In the genomic region with DNA sequence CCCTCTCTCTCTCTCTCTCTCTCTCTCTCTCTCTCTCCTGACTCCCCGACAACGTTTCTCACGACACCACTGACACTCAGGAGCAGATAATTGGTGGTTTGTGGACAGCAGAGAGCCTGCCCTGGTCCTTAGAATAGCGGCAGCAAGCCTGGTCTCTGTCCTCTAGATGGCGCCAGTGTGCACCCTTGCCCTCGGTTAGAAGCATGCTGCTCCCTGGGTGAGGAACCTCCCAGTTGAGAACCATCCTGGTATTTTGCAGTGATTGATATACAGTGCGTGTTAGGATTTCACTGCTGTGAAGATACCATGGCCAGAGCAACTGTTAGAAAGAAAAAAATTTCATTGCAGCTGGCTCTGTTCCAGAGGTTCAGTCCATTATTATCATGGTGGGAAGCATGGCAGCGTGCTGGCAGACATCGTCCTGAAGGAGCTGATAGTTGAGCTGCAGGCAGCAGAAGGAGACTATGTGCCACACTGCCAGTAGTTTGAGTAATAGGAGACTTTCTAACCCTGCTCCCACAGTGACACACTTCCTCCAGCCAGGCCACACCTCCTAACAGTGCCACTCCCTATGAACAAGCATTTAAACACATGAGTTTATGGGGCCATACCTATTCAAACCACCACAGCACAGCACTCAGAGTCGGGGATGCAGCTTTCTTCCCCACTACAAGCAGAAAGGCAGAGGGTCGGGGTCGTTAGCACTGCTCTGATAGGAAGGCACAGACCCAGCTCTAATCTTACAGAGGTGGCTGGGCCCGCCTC, we compare ENCODE assay signal across 8 mouse cellular contexts.
A peak's percentile ranks its signal among the peaks of the same experiment; 100 is the strongest.
DNase-seq lines count a peak whose midpoint lies in the region; ATAC-seq and TF ChIP-seq lines count a peak whose summit lies in the region.

No protein-coding gene starts in this region.

- peak; percentile 84 for TF ChIP-seq CTCF in E14TG2a.4 (conservative IDR thresholded peaks at IDR 0.05; ENCODE audit: low read length)
- TF ChIP-seq CTCF in brain, embryonic 14.5 days (IDR thresholded peaks at IDR 0.05; ENCODE audit: borderline replicate concordance, extremely low read depth, insufficient read depth, insufficient read length) = peak; percentile 88
- peak; percentile 84 for TF ChIP-seq CTCF in kidney, postnatal 0 days (IDR thresholded peaks at IDR 0.05; ENCODE audit: low read depth)

- no peak overlapping the region for H3K9ac ChIP-seq in heart, embryonic 14.5 days (ENCODE audit: low read length)
- H3K9ac ChIP-seq in kidney, postnatal 0 days (ENCODE audit: low read depth, low read length) = no peak overlapping the region
- no peak overlapping the region for H3K9ac ChIP-seq in liver, embryonic 15.5 days
- no peak overlapping the region for H3K9ac ChIP-seq in stomach, embryonic 14.5 days (replicated peaks; ENCODE audit: low read depth, low read length)

- peak overlapping the region; percentile 27; the same call in 1 of the 2 replicates for H3K4me2 ChIP-seq in heart, embryonic 14.5 days (ENCODE audit: low read length)
- H3K4me2 ChIP-seq in kidney, postnatal 0 days (ENCODE audit: low read length) = no peak overlapping the region
- H3K4me2 ChIP-seq in liver, embryonic 15.5 days = no peak overlapping the region
- H3K4me2 ChIP-seq in stomach, embryonic 14.5 days (replicated peaks; ENCODE audit: low read depth, low read length) = no peak overlapping the region

- no peak for TF ChIP-seq POLR2A in brain, embryonic 14.5 days (IDR thresholded peaks at IDR 0.05; ENCODE audit: borderline replicate concordance, extremely low read depth, insufficient read depth, insufficient read length, poor library complexity, severe bottlenecking)

- DNase-seq in brain, embryonic 14.5 days (ENCODE audit: low read depth) = peak; percentile 82
- DNase-seq in kidney, postnatal 0 days (ENCODE audit: low spot score) = peak; percentile 87
- DNase-seq in neural tube, embryonic 10.5 days (ENCODE audit: extremely low spot score, low spot score) = peak; percentile 74

- WGBS in heart, embryonic 14.5 days = 21% methylated on average over 13 of the region's 13 CpGs
- WGBS in kidney, postnatal 0 days = 33% methylated on average over 13 of the region's 13 CpGs
- 28% methylated on average over 13 of the region's 13 CpGs for WGBS in liver, embryonic 15.5 days (ENCODE audit: insufficient replicate concordance)
- WGBS in stomach, embryonic 14.5 days = 26% methylated on average over 13 of the region's 13 CpGs

- no peaks in the 10 kb centered on the region for H3K27me3 ChIP-seq in E14TG2a.4 (ENCODE audit: insufficient read depth, low read length)
- H3K27me3 ChIP-seq in heart, embryonic 14.5 days (ENCODE audit: control insufficient read depth, insufficient read depth, low read length) = no peaks in the 10 kb centered on the region
- H3K27me3 ChIP-seq in kidney, postnatal 0 days (ENCODE audit: insufficient read depth, low read length) = no peaks in the 10 kb centered on the region
- no peaks in the 10 kb centered on the region for H3K27me3 ChIP-seq in liver, embryonic 15.5 days
- H3K27me3 ChIP-seq in stomach, embryonic 14.5 days (ENCODE audit: control insufficient read depth, insufficient read depth, low read length) = no peaks in the 10 kb centered on the region

- no peaks in the 10 kb centered on the region for H3K9me3 ChIP-seq in E14TG2a.4 (ENCODE audit: low read length)
- H3K9me3 ChIP-seq in heart, embryonic 14.5 days (ENCODE audit: control insufficient read depth, low read length) = no peaks in the 10 kb centered on the region
- H3K9me3 ChIP-seq in kidney, postnatal 0 days (replicated peaks; ENCODE audit: low read length) = no peaks in the 10 kb centered on the region
- no peaks in the 10 kb centered on the region for H3K9me3 ChIP-seq in liver, embryonic 15.5 days (replicated peaks)
- no peaks in the 10 kb centered on the region for H3K9me3 ChIP-seq in stomach, embryonic 14.5 days (ENCODE audit: control insufficient read depth, low read depth, low read length)

- no peak overlapping the region; a peak in 1 of 4 replicates for H3K27ac ChIP-seq in heart, embryonic 14.5 days (replicated peaks in 1 of 2; ENCODE audit: control insufficient read depth in 1 of 2, insufficient read depth in 1 of 2, low read depth in 2 of 2, low read length in 2 of 2)
- H3K27ac ChIP-seq in kidney, postnatal 0 days = no peak overlapping the region
- no peak overlapping the region for H3K27ac ChIP-seq in liver, embryonic 15.5 days (replicated peaks)
- H3K27ac ChIP-seq in stomach, embryonic 14.5 days (ENCODE audit: low read length) = no peak overlapping the region

- ATAC-seq in erythroblast, adult 5-6 weeks (replicated peaks; ENCODE audit: low FRiP score, poor library complexity, severe bottlenecking) = peak; percentile 77
- ATAC-seq in heart, embryonic 14.5 days (ENCODE audit: insufficient number of reproducible peaks, insufficient read depth, low FRiP score, low read depth) = no peak
- ATAC-seq in kidney, postnatal 0 days (replicated peaks; ENCODE audit: low FRiP score, low read depth) = peak; percentile 74; the same call in 1 of the 2 replicates
- 0 out of 2 replicates have a peak, but pooled peaks have one; percentile 37 for ATAC-seq in liver, embryonic 15.5 days (ENCODE audit: insufficient read depth)
- ATAC-seq in stomach, embryonic 14.5 days (ENCODE audit: insufficient number of reproducible peaks, insufficient read depth, low FRiP score, low read depth) = peak; percentile 64; the same call in 1 of the 2 replicates

- H3K4me3 ChIP-seq in E14TG2a.4 (replicated peaks; ENCODE audit: low read length) = peak overlapping the region; percentile 52
- no peak overlapping the region for H3K4me3 ChIP-seq in heart, embryonic 14.5 days (ENCODE audit: control insufficient read depth in 1 of 2, insufficient read depth in 1 of 2, low read depth in 1 of 2, low read length in 2 of 2)
- no peak overlapping the region for H3K4me3 ChIP-seq in kidney, postnatal 0 days (replicated peaks; ENCODE audit: low read depth, low read length)
- no peak overlapping the region for H3K4me3 ChIP-seq in liver, embryonic 15.5 days (replicated peaks)
- H3K4me3 ChIP-seq in stomach, embryonic 14.5 days (ENCODE audit: low read depth, low read length) = no peak overlapping the region

- H3K36me3 ChIP-seq in E14TG2a.4 (ENCODE audit: insufficient read depth, low read length) = no peaks in the 10 kb centered on the region; the same call in 1 of the 2 replicates
- H3K36me3 ChIP-seq in heart, embryonic 14.5 days (ENCODE audit: control insufficient read depth, insufficient read depth, low read length) = no peaks in the 10 kb centered on the region
- no peaks in the 10 kb centered on the region for H3K36me3 ChIP-seq in kidney, postnatal 0 days (ENCODE audit: insufficient read depth, low read length)
- H3K36me3 ChIP-seq in liver, embryonic 15.5 days (replicated peaks) = no peaks in the 10 kb centered on the region
- no peaks in the 10 kb centered on the region for H3K36me3 ChIP-seq in stomach, embryonic 14.5 days (ENCODE audit: control insufficient read depth, insufficient read depth, low read length)

- H3K4me1 ChIP-seq in E14TG2a.4 (replicated peaks; ENCODE audit: low read depth, low read length) = peaks cover 31% of the 10 kb centered on the region
- H3K4me1 ChIP-seq in heart, embryonic 14.5 days (ENCODE audit: control insufficient read depth in 2 of 2, insufficient read depth in 2 of 2, low read length in 2 of 2) = peaks cover 16 to 22% of the 10 kb centered on the region in 2 experiments
- no peaks in the 10 kb centered on the region for H3K4me1 ChIP-seq in kidney, postnatal 0 days (replicated peaks; ENCODE audit: insufficient read depth, low read length)
- H3K4me1 ChIP-seq in liver, embryonic 15.5 days (replicated peaks) = peaks cover 8% of the 10 kb centered on the region
- H3K4me1 ChIP-seq in stomach, embryonic 14.5 days (ENCODE audit: control insufficient read depth, insufficient read depth, low read length) = peaks cover 6% of the 10 kb centered on the region
